Mouse (Mus musculus) mouse trophoblast stem cell (cell line): ENCODE data around the gene A930002H24Rik.

Experiments used
- in situ Hi-C, 2 experiments: fragments of 300-500 bp; cut with MseI, MboI; formaldehyde crosslinking; loops; 2 replicates in 1 of 2; 3 replicates in 1 of 2; pipeline ENCODE4 v1.15.1; 2025

Gene A930002H24Rik

GRCm38 (mm10) chr17:63836223-63836622 lies 27.4 kb downstream of the A930002H24Rik start:
- in situ Hi-C loops: no loop called here

- in situ Hi-C loops: no loop called here
These were observed 32.0 kb downstream of the A930002H24Rik start for GRCm38 (mm10) chr17:63831550-63831949.

GRCm38 (mm10) chr17:63828561-63829332 lies 34.8 kb downstream of the A930002H24Rik start:
- in situ Hi-C loops: no loop called here

- in situ Hi-C loops: no loop called here
These were observed 36.8 kb downstream of the A930002H24Rik start for GRCm38 (mm10) chr17:63826767-63827166.

- in situ Hi-C loops: no loop called here
These were observed 37.4 kb downstream of the A930002H24Rik start for GRCm38 (mm10) chr17:63826196-63826595.

GRCm38 (mm10) chr17:63824141-63824540 lies 39.5 kb downstream of the A930002H24Rik start:
- in situ Hi-C loops: no loop called here

- in situ Hi-C loops: no loop called here
These were observed 45.1 kb downstream of the A930002H24Rik start for GRCm38 (mm10) chr17:63818444-63819027.

GRCm38 (mm10) chr17:63813552-63813951 lies 50.0 kb downstream of the A930002H24Rik start:
- in situ Hi-C loops: no loop called here
